ENCODE assay signal across 8 mouse cellular contexts in the genomic region with DNA sequence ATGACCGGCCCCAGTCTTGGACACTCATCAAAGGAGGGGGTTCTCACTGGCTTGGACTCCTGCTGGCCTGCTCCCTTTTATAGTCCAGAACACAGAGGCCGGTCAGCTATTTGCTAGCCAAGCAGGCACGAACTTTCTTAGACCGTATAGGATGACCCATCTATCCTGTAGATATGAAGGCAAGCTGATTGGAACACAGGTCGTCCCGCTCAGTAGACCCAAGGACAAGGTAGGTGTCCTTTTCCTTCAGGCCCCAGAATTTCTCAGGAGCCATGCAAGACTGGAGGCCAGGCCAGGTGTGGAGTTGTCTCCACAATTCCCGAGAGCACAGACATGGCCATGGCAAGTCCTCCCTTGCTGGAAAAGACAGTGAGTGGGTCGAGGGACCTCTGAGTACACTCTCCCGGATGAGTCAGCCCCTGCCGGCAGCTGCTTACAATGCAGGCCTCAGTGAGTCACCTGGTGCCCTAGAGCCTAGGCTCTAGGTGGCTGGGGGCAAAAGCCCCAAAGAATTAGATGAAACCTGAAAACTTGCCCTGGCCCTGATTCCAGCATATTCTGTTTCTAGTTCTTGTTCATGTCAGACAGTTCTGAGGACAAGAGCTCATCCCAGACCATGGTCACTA. TPM values are rescaled to one million over a fixed set of nuclear protein-coding genes. Genes with fewer than 3 reads are reported as not detected.
A peak's percentile ranks its signal among the peaks of the same experiment; 100 is the strongest.
DNase-seq lines count a peak whose midpoint lies in the region; ATAC-seq and TF ChIP-seq lines count a peak whose summit lies in the region.

No protein-coding gene starts in this region.

- no peak for ATAC-seq in limb, embryonic 14.5 days (ENCODE audit: low FRiP score, low read depth)

- no peaks in the 10 kb centered on the region for H3K79me2 ChIP-seq in heart, adult 2 months (replicated peaks; ENCODE audit: control insufficient read depth, insufficient read depth, low read length)

- H3K27me3 ChIP-seq in heart, adult 2 months (ENCODE audit: control insufficient read depth, insufficient read depth, low read length) = no peaks in the 10 kb centered on the region
- H3K27me3 ChIP-seq in limb, embryonic 14.5 days (ENCODE audit: control insufficient read depth, insufficient read depth, low read length) = no peaks in the 10 kb centered on the region

- H3K4me3 ChIP-seq in heart, adult 2 months = no peak overlapping the region
- H3K4me3 ChIP-seq in limb, embryonic 14.5 days (replicated peaks; ENCODE audit: low read length) = no peak overlapping the region

- no peak for TF ChIP-seq POLR2A in heart, adult 2 months (IDR thresholded peaks at IDR 0.05; ENCODE audit: insufficient read depth, low read depth, low read length)
- no peak for TF ChIP-seq POLR2A in limb, embryonic 14.5 days (IDR thresholded peaks at IDR 0.05; ENCODE audit: borderline replicate concordance, extremely low read depth, insufficient read depth, insufficient read length)

- peak overlapping the region; percentile 88; the same call in 1 of the 2 replicates for H3K4me2 ChIP-seq in limb, embryonic 14.5 days (replicated peaks; ENCODE audit: low read depth, low read length, severe bottlenecking)

- no peaks in the 10 kb centered on the region for H3K36me3 ChIP-seq in heart, adult 2 months (ENCODE audit: control insufficient read depth, insufficient read depth, low read length)
- peaks cover 24% of the 10 kb centered on the region for H3K36me3 ChIP-seq in limb, embryonic 14.5 days (ENCODE audit: control insufficient read depth, insufficient read depth, low read length)

- H3K4me1 ChIP-seq in heart, adult 2 months (ENCODE audit: control insufficient read depth, insufficient read depth, low read length) = peaks cover 5% of the 10 kb centered on the region
- H3K4me1 ChIP-seq in limb, embryonic 14.5 days (ENCODE audit: control insufficient read depth, insufficient read depth, low read length) = peaks cover 26% of the 10 kb centered on the region

- H3K9ac ChIP-seq in heart, adult 2 months (ENCODE audit: low read depth, low read length) = no peak overlapping the region
- H3K9ac ChIP-seq in limb, embryonic 14.5 days (ENCODE audit: low read depth, low read length, severe bottlenecking) = peak overlapping the region; percentile 0; the same call in 1 of the 2 replicates

- no peak overlapping the region for H3K27ac ChIP-seq in heart, adult 2 months
- H3K27ac ChIP-seq in limb, embryonic 14.5 days (replicated peaks; ENCODE audit: low read depth, low read length) = no peak overlapping the region

- intact Hi-C loops in heart, adult 2 months (cut with DNase I) = no loop called here

- 46% methylated on average over 10 of the region's 10 CpGs for WGBS in heart, adult 2 months
- 23% methylated on average over 10 of the region's 10 CpGs for WGBS in limb, embryonic 14.5 days

- H3K9me3 ChIP-seq in limb, embryonic 14.5 days (ENCODE audit: control insufficient read depth, low read length) = no peaks in the 10 kb centered on the region

- peak; percentile 38 for TF ChIP-seq CTCF in heart, adult 2 months (IDR thresholded peaks at IDR 0.05)

- DNase-seq in heart, adult 2 months = no peak
- no peak for DNase-seq in heart, adult 9 months (ENCODE audit: low spot score in 2 of 2)
- peak; percentile 49 for DNase-seq in ES-CJ7 (ENCODE audit: low read depth, low spot score)
- DNase-seq in embryo, embryonic 11 days = peak; percentile 56
- DNase-seq in limb, embryonic 14.5 days (ENCODE audit: low spot score) = no peak
- DNase-seq in thymus, postnatal 4 days = peak; percentile 68
- no peak for DNase-seq in right cerebral cortex, postnatal 25 days
- no peak for DNase-seq in urinary bladder, postnatal 36 days (ENCODE audit: low spot score in 2 of 2)

- no peak for TF ChIP-seq EP300 in heart, adult 2 months (IDR thresholded peaks at IDR 0.05; ENCODE audit: insufficient read depth, low read depth, low read length)

RNA-seq across cellular contexts. Expression of gene Tbkbp1, which starts 1.5 kb away (rescaled TPM):
- total RNA-seq in heart, adult 2 months (2021) = 10 to 100 TPM; 12.1 to 12.2 TPM
- polyA plus RNA-seq in heart, adult 2 months (2012; rRNA removed) = 13.5 and 14.1 TPM in 2 replicates
- 62.2 and 82.9 TPM in 2 replicates for polyA plus RNA-seq in limb, embryonic 14.5 days (2012; rRNA removed)
- 9.7 and 11.6 TPM in 2 replicates for polyA plus RNA-seq in limb, embryonic 14.5 days (2014; fragmentation: Nextera tagmentation; extraction: Ambion mirVana)

RNA-seq across cellular contexts. Expression of gene Kpnb1, which starts 34.9 kb away (rescaled TPM):
- total RNA-seq in heart, adult 2 months (2021) = 10 to 100 TPM; 71.7 to 80.8 TPM
- 22.1 and 43.5 TPM in 2 replicates for polyA plus RNA-seq in heart, adult 2 months (2012; rRNA removed)
- polyA plus RNA-seq in limb, embryonic 14.5 days (2012; rRNA removed) = 123 and 145 TPM in 2 replicates
- polyA plus RNA-seq in limb, embryonic 14.5 days (2014; fragmentation: Nextera tagmentation; extraction: Ambion mirVana) = 71.5 and 71.8 TPM in 2 replicates

RNA-seq across cellular contexts. Expression of gene Tbx21, which starts 37.6 kb away (rescaled TPM):
- not detected for total RNA-seq in heart, adult 2 months (2021)
- polyA plus RNA-seq in heart, adult 2 months (2012; rRNA removed) = 0.15 and 0.45 TPM in 2 replicates
- polyA plus RNA-seq in limb, embryonic 14.5 days (2012; rRNA removed) = 0.10 and 0.11 TPM in 2 replicates
- not detected in 2 replicates for polyA plus RNA-seq in limb, embryonic 14.5 days (2014; fragmentation: Nextera tagmentation; extraction: Ambion mirVana)

Comparison
In these comparisons a context has a peak if more than half of its experiments do, and no peak if none do; other contexts are left out.
1. DNase-seq: peak in ES-CJ7 (single experiment), embryo, embryonic 11 days (single experiment) and thymus, postnatal 4 days (single experiment); none in heart, adult 2 months (0 of 2), heart, adult 9 months (0 of 2), limb, embryonic 14.5 days (single experiment), right cerebral cortex, postnatal 25 days (single experiment) and urinary bladder, postnatal 36 days (0 of 2).